ENCODE assay signal across 16 mouse cellular contexts in the genomic region with DNA sequence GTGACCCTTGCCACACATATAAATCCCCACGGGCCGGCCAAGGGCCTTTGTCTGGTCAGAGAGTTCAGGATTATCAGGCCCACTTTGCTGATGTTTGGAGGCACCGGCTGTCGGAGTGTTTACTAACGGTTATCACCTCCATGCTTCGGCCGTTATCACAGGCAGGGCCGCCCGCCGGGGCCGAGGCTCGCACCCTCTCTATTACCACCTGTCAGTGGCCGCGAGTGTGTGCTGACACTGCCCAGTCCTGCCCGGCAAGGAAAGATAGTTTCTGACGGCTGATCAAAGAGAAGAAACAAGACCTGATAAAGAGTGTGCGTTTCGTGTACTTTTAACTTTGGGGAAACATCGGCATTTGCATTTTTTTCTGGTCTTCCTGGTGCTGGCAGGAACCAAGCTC. TPM values are rescaled to one million over a fixed set of nuclear protein-coding genes. Genes with fewer than 3 reads are reported as not detected.
A peak's percentile ranks its signal among the peaks of the same experiment; 100 is the strongest.
DNase-seq lines count a peak whose midpoint lies in the region; ATAC-seq lines count a peak whose summit lies in the region.
"Had no signal": no experiment of that assay in that cellular context is flagged by ENCODE, and none has a peak within 500 bp of the region (broad histone marks: within the 10 kb centered on the region; RNA-seq: fewer than 3 reads in every experiment).

No protein-coding gene starts in this region.

- peaks cover 17% of the 10 kb centered on the region for H3K4me1 ChIP-seq in lung, embryonic 16.5 days (replicated peaks; ENCODE audit: control insufficient read depth, insufficient read depth, low read length)
- peaks cover 71% of the 10 kb centered on the region for H3K4me1 ChIP-seq in heart, embryonic 10.5 days
- 0 out of 2 replicates have a peak, but pooled peaks cover 3% of the 10 kb centered on the region for H3K4me1 ChIP-seq in intestine, embryonic 15.5 days (replicated peaks)
- H3K4me1 ChIP-seq in liver, embryonic 16.5 days (ENCODE audit: control insufficient read depth, low read depth, low read length), result peaks cover 62% of the 10 kb centered on the region
- H3K4me1 ChIP-seq: hindbrain, embryonic 12.5 days had no signal

- H3K27me3 ChIP-seq in lung, embryonic 16.5 days (ENCODE audit: control insufficient read depth, insufficient read depth, low read depth, low read length), result no peaks in the 10 kb centered on the region
- H3K27me3 ChIP-seq in heart, embryonic 10.5 days (ENCODE audit: insufficient read depth, poor library complexity, severe bottlenecking), result peaks cover 81% of the 10 kb centered on the region
- H3K27me3 ChIP-seq in intestine, embryonic 15.5 days (replicated peaks), result peaks cover 4% of the 10 kb centered on the region; the same call in 1 of the 2 replicates
- peaks cover 16% of the 10 kb centered on the region for H3K27me3 ChIP-seq in liver, embryonic 16.5 days (ENCODE audit: control insufficient read depth, insufficient read depth, low read depth, low read length)
- H3K27me3 ChIP-seq: CH12.LX; hindbrain, embryonic 12.5 days had no signal

- peak; percentile 64; the same call in 1 of the 2 replicates for ATAC-seq in lung, embryonic 16.5 days (ENCODE audit: low read depth)
- peak; percentile 49 for ATAC-seq in intestine, embryonic 15.5 days
- peak; percentile 73 for ATAC-seq in liver, embryonic 16.5 days (ENCODE audit: low read depth)

- H3K4me3 ChIP-seq in lung, embryonic 16.5 days (ENCODE audit: low read length), result no peak overlapping the region
- peak overlapping the region; percentile 20 for H3K4me3 ChIP-seq in heart, embryonic 10.5 days
- H3K4me3 ChIP-seq in intestine, embryonic 15.5 days (replicated peaks), result no peak overlapping the region
- peak overlapping the region; percentile 42 for H3K4me3 ChIP-seq in liver, embryonic 16.5 days (ENCODE audit: low read depth, low read length)
- H3K4me3 ChIP-seq: hindbrain, embryonic 12.5 days had no signal

- WGBS in lung, embryonic 16.5 days, result 11% methylated on average over 19 of the region's 19 CpGs
- WGBS in heart, embryonic 10.5 days, result 5% methylated on average over 19 of the region's 19 CpGs
- 15% methylated on average over 19 of the region's 19 CpGs for WGBS in intestine, embryonic 15.5 days
- 8% methylated on average over 19 of the region's 19 CpGs for WGBS in liver, embryonic 16.5 days (ENCODE audit: insufficient replicate concordance)

- no peak overlapping the region for H3K4me2 ChIP-seq in lung, embryonic 16.5 days (ENCODE audit: low read depth, low read length)
- 0 out of 2 replicates have a peak overlapping the region, but pooled peaks have one; percentile 9 for H3K4me2 ChIP-seq in intestine, embryonic 15.5 days (replicated peaks)
- peak overlapping the region; percentile 63 for H3K4me2 ChIP-seq in liver, embryonic 16.5 days (ENCODE audit: low read depth, low read length)
- H3K4me2 ChIP-seq: hindbrain, embryonic 12.5 days had no signal

- H3K36me3 ChIP-seq in lung, embryonic 16.5 days (ENCODE audit: control insufficient read depth, insufficient read depth, low read length), result no peaks in the 10 kb centered on the region; the same call in 1 of the 2 replicates
- H3K36me3 ChIP-seq in heart, embryonic 10.5 days, result no peaks in the 10 kb centered on the region
- H3K36me3 ChIP-seq in intestine, embryonic 15.5 days, result no peaks in the 10 kb centered on the region
- H3K36me3 ChIP-seq in liver, embryonic 16.5 days (ENCODE audit: control insufficient read depth, insufficient read depth), result no peaks in the 10 kb centered on the region
- H3K36me3 ChIP-seq: hindbrain, embryonic 12.5 days had no signal

- no peak overlapping the region for H3K27ac ChIP-seq in lung, embryonic 16.5 days (ENCODE audit: low read length)
- peak overlapping the region; percentile 42; the same call in 1 of the 2 replicates for H3K27ac ChIP-seq in heart, embryonic 10.5 days
- no peak overlapping the region for H3K27ac ChIP-seq in intestine, embryonic 15.5 days
- H3K27ac ChIP-seq in liver, embryonic 16.5 days (ENCODE audit: low read length), result peak overlapping the region; percentile 92
- H3K27ac ChIP-seq: hindbrain, embryonic 12.5 days; macrophage had no signal

- H3K9me3 ChIP-seq in lung, embryonic 16.5 days (ENCODE audit: control insufficient read depth, low read length), result no peaks in the 10 kb centered on the region
- H3K9me3 ChIP-seq in heart, embryonic 10.5 days, result no peaks in the 10 kb centered on the region
- no peaks in the 10 kb centered on the region for H3K9me3 ChIP-seq in intestine, embryonic 15.5 days
- H3K9me3 ChIP-seq in liver, embryonic 16.5 days (replicated peaks; ENCODE audit: control insufficient read depth, low read length), result no peaks in the 10 kb centered on the region
- H3K9me3 ChIP-seq: hindbrain, embryonic 12.5 days had no signal

- DNase-seq in lung, postnatal 36 days, result no peak
- peak; percentile 94 for DNase-seq in heart, embryonic 10.5 days (ENCODE audit: low spot score)
- DNase-seq in layer of hippocampus, postnatal 14 days (ENCODE audit: low spot score in 2 of 2), result no peak
- no peak for DNase-seq in gastrocnemius, adult 8-10 months (ENCODE audit: low spot score in 2 of 2)
- DNase-seq in urinary bladder, postnatal 25 days (ENCODE audit: low spot score), result no peak
- DNase-seq: adrenal gland, postnatal 36 days; cerebellum, adult 8-10 months; thymus, adult 18-20 months had no signal

- no peak overlapping the region for H3K9ac ChIP-seq in lung, embryonic 16.5 days (ENCODE audit: low read length)
- H3K9ac ChIP-seq in intestine, embryonic 15.5 days, result no peak overlapping the region
- peak overlapping the region; percentile 55 for H3K9ac ChIP-seq in liver, embryonic 16.5 days (ENCODE audit: low read depth, low read length)
- H3K9ac ChIP-seq: hindbrain, embryonic 12.5 days had no signal

RNA-seq across cellular contexts. Expression of a gene that starts 32.5 kb away (rescaled TPM):
- polyA plus RNA-seq in lung, embryonic 16.5 days (2015; fragmentation: Nextera tagmentation; extraction: Ambion mirVana), result 24.6 and 25.1 TPM in 2 replicates
- 2.5 and 7.6 TPM in 2 replicates for polyA plus RNA-seq in heart, embryonic 10.5 days (2016; fragmentation: Nextera tagmentation; extraction: Ambion mirVana)
- polyA plus RNA-seq in intestine, embryonic 15.5 days (2015; fragmentation: Nextera tagmentation; extraction: Ambion mirVana), result 4.9 and 5.6 TPM in 2 replicates
- 0.18 and 0.26 TPM in 2 replicates for polyA plus RNA-seq in liver, embryonic 16.5 days (2015; fragmentation: Nextera tagmentation; extraction: Ambion mirVana)
- 1 to 10 TPM; 2.7 to 3.3 TPM for total RNA-seq in layer of hippocampus, postnatal 14 days (2021)
- 1 to 10 TPM in 3 of 4 experiments, under 1 TPM in 1; 0.68 to 2.7 (median 1.7) TPM for total RNA-seq in gastrocnemius, adult 8-10 months (2022)
- total RNA-seq: CH12.LX had no signal
- polyA plus RNA-seq: macrophage had no signal

RNA-seq across cellular contexts. Expression of a gene that starts 50.3 kb away (rescaled TPM):
- polyA plus RNA-seq in lung, embryonic 16.5 days (2015; fragmentation: Nextera tagmentation; extraction: Ambion mirVana), result not detected in 2 replicates
- not detected in 2 replicates for polyA plus RNA-seq in heart, embryonic 10.5 days (2016; fragmentation: Nextera tagmentation; extraction: Ambion mirVana)
- polyA plus RNA-seq in intestine, embryonic 15.5 days (2015; fragmentation: Nextera tagmentation; extraction: Ambion mirVana), result not detected in 2 replicates
- not detected in 2 replicates for polyA plus RNA-seq in liver, embryonic 16.5 days (2015; fragmentation: Nextera tagmentation; extraction: Ambion mirVana)
- total RNA-seq in layer of hippocampus, postnatal 14 days (2021), result not detected
- not detected for total RNA-seq in gastrocnemius, adult 8-10 months (2022)
- total RNA-seq: adrenal gland, postnatal 36 days; CH12.LX; monocyte, adult 5-6 weeks had no signal
- polyA plus RNA-seq: hindbrain, embryonic 12.5 days; macrophage; small intestine, adult 2 months had no signal

Comparison
In these comparisons a context has a peak if more than half of its experiments do, and no peak if none do; other contexts are left out.
1. H3K27ac ChIP-seq: peak in heart, embryonic 10.5 days (single experiment) and liver, embryonic 16.5 days (single experiment); none in lung, embryonic 16.5 days (single experiment) and intestine, embryonic 15.5 days (single experiment).
2. H3K4me3 ChIP-seq: peak in heart, embryonic 10.5 days (single experiment) and liver, embryonic 16.5 days (single experiment); none in lung, embryonic 16.5 days (single experiment) and intestine, embryonic 15.5 days (single experiment).
3. Peak in every context shown above with its lines, with median percentiles within 50 percentile points of each other: ATAC-seq.